Mouse (Mus musculus) cerebellum, adult 11 months (tissue): ENCODE results near the gene P2rx7.
A peak's percentile ranks its signal among the peaks of the same experiment; 100 is the strongest.

Experiments used
- DNase-seq: peaks from one replicate; pipeline ENCODE4 v3.0.0; 2022

P2rx7 gene

DNA sequence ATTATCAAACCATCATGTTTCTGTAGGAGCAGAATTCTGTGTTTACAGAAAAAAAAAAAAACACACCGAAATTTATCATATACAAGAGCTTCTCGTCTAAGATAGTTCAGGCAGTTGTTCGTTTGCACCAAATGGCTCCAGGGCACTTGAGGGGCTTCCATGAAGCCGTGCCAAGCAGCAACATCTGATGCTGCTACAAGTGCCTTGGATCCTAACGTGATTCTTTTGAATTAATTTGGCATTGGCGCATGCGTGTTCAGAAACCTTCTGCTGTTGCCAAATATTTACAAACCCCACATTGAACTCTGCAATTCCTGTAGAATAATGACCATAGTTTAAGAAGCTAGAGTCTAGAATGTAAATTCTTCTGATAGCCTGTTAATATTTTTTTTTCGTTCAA is 51.8 kb downstream of the P2rx7 start:
- DNase-seq: no peak

DNA sequence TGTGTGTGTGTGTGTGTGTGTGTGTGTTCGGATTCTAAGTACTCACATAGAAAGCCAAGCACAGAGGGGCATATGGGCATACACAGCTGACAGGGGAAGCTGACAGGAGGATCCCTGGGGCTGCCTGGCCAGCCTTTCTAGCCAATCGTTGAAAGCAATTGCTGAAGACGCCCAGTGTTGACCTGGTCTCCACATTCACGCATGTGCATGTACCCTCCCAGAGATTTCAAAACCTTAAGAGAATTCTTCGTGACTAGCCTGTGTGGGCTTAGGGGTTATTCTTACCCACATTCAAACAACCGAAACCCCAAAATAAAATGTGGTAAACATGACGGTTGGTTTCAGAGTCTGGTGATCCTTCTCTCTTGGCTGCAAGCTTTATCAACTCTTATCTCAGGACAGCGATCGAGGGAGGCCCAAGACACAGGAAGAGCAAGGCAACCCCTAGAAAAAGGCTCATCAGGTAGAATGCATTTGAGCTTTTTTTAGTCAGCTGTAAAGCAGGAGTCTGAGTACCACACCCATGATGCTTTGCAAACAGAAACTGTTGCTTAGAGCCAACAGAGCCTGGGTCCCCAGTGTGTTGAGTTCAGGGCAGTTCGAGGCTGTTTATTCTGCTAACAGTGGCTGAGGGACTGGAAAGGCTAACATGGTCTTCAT is 54.5 kb downstream of the P2rx7 start:
- no peak for DNase-seq

DNA sequence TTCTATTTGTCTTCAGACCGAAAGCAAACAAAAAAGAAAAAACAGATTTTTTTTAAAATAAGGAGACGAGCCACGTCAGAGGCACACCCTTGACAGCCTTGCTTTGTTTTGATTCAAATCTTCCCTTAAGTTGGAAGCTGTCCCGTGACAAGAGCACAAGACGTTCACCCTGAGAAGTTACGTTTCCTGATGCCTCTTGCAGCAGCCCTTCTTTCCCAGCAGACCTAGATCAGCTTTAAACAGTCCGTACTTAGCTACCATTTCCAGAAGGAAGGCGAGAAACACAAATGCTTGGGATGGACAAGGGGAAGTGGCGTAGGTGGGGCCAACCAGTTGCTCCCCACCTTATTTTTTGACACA is 55.0 kb downstream of the P2rx7 start:
- DNase-seq: no peak

DNA sequence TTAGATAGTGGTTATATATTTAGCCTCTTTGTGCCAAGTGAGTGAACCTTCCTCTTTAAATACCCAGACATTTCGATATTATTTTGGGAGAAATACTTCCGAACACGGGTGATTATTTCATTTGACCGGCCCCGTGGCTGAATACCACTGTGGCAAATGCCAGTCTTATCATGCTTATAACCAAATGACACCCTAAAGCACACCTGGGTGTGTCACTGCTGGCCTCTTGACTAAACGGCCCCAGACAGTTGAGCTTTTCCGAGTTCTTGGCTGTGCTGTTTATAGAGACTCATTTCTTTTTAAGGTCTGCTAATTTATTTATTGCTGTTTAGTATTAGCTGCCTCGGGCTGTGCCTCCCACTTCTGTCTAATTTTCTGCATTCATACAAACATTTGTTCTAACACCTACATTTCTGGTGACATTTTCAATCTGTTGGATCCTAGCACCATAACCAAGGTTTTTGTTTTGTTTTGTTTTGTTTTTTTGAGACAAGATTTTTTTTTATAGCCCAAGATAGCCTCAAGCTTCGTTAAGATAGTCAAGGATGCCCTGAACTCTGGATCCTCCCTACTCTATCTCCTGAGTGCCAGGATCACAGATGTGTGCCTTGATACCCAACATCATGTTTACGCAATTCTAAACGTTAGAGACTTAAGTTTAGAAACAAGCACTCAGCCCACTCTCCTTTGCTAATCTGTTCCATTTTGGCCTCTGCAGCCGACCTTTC is 56.6 kb downstream of the P2rx7 start:
- DNase-seq: no peak

DNA sequence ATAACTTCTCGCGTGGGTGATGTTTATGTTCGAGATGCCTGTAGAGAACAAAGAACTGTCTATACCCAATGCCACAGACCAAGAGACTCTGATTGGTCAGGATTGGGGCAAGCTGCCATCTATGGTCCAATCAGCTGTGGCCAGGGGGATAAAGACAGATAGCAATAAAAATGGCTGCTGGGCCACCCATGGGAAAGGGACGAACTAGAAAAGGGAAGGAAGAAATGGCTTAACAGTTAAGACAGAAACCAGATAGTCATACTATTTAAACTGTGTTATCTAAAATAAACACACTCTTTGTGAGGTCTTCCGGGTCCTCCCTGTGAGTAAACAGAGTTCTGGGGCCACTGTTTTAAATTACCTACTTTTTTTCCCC is 57.1 kb downstream of the P2rx7 start:
- no peak for DNase-seq

DNA sequence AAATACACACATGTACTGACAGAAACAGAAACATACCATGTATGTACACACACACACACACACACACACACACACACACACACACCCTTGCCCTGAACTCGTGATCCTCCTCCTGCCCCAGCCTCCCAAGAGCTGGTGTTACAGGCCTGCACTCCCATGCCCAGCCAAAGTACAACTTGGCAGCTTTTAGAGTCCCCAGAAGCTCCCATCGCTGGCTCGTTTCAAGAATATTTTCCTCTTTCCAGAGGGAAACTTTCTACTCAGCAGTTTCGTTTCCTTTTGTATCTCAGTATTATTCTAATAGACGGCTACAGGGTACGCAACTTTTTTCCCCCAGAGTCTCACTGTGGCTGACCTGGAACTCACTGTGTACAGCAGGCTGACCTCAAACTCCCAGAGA is 58.4 kb downstream of the P2rx7 start:
- no peak for DNase-seq

DNA sequence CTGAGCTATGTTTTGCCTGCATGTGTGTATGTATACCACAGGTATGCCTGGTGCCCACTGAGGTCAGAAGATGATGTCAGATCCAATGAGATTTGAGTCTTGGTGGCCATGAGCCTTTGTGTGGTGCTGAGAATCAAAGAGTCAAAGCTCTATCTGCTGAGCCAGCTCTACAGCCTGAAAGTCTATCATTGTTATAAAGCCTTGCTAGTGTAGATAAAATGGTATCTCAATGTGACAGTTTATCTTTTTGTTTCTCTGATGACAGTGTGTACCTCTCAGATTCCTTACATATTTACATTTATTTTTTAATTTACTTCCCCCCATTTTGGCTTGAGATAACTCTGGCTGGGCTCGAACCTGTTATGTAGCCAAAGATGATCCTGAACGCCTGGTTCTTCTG is 59.9 kb downstream of the P2rx7 start:
- no peak for DNase-seq

DNA sequence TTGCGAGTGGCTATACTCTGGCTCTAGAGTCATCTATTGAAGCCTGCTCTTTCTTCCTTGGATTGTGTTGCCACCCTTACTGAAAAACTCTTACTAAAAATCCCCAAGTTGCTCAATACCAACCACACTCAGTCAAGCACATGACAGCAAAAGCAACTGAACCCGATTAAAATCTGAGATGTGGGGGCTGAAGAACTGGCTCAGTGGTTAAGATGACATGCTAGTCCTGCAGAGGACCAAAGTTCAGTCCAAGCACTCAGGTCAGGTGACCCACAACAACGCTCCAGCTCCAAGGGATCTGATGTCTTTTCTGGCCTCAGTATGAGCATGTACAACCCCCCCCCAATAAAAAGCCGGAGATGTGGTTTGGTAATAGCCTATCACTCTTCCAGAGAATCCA is 60.9 kb downstream of the P2rx7 start:
- DNase-seq: no peak

DNA sequence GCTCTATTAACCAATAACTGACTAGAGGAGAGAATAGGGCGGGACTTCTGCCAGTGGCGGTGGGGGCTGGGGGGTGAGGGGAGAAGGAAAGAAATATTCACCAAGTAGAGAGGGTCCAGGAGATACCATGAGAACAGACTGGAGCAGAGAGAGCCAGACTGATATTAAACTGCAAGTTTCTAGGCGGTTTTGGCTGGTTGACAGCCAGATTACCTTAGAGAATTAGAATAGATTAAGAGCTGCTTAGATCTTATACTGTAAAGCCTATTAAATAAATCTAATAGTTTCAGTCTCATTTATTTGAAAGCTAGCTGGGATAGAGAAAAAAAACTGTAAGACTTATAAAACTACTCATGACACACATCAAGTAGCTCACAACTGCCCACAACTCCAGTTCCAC is 61.5 kb downstream of the P2rx7 start:
- no peak for DNase-seq

DNA sequence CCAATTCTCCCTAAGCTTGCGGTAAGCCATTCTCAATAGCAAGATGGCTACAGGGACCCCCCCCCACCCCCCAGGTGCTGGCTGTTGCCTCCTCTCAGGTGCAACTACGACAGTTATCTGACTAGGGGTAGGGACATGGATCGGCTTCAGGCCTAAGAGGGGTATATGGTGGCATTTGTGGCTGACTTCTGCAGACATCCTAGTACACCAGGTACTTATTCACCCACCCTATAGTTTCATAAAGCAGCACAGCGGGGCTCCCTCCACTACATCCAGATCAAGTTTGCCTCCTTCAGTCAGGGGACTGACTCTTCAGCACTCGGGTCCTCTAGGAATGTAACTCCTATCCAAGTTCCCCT is 63.2 kb downstream of the P2rx7 start:
- no peak for DNase-seq

DNA sequence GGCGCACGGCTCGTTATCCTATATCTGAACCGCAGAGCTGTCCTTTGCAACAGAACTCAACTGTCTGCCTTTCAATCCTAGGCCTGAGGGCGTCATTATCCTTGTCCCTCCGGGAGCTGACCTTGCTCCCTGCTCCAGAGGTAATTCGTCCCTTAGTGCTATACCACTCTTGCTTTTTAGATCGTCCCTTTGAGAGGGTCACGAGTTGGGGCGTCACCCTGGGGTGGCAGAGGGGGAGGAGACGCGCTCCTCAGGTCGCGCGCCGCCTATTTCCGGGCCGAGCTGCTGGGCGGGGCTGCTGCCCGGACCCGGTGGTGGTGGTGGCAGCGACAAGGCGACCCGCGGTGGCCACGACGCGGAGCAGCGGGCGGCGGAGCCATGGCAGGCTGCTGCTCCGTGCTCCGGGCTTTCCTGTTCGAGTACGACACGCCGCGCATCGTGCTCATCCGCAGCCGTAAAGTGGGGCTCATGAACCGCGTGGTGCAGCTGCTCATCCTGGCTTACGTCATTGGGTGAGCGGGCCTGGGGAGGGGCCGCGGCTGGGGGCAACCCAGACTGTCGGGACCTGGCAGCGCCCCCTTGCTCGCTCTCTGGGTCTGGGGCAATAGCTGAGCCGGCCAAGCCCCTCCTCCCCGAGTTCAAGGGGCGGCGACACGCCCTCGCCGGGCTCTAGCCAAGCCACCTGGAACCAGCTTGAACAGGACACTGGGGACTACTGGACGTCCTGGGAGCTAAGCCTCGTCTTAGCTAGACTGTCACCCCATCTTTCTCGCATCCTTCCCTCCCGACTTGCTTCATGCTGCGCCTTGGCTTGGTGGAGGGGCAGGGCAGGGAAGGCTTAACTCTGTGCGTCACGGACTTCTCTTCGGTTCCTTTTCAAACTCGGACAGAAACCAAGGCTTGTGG is 63.8 kb downstream of the P2rx7 start, which contains the start of gene P2rx4:
P2rx4 (plus strand) TSS at position 269 of the 906 bp plus-strand sequence.
- DNase-seq: peak; percentile 79

DNA sequence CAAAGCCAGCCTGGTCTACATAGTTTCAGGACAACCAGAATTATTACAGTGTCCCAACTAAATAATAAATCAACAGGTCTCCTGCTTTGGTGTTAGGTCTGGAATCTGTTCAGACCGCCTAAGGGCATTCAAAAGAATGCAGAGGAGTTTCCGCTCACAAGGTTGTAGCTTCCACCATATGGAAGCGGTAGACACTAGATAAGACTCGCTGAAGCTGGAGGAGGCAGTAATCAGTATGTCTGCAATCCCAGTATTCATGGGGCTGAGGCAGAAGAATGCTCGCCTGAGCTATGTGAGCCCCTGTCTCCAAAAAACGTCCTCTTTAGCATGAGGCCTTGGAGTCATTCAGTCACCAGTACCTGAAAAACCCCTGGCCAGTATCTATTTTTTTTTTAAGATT is 65.1 kb downstream of the P2rx7 start:
- DNase-seq: no peak

DNA sequence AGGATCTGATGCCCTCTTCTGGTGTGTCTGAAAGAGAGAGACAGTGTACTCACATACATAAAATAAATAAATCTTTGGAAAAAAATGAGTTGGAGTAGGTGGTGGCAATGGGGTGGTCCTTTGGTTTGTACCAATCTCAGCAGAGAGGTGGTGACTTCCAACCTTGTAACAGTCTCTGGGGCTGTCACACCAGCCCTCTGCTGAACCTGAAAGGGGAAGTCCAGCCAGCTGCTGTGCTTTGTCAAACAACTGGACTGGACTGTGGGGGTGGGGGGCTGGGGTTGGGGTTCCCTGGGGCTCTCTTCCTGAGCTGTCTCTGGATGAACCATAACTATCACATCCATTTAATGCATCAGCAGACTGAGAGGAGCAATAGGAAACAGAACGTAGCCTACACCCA is 72.0 kb downstream of the P2rx7 start:
- DNase-seq: no peak

DNA sequence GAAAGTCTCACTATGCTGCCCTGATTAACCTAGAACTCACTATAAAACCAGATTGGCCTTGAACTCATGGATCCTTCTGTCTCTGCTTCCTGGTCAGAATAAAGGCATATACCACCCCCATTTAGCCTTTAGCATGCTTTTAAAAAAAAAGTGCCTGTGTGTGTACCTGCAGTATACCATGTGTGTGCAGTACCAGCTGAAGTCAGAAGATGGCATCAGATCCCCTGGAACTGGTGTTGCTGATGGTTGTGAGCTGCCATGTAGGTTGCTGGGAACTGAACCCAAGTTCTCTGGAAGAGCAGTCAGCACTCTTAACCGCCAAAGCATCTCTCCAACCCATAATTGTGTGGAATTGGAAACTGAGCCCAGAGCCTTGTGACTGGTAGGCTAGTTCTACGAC is 73.1 kb downstream of the P2rx7 start:
- DNase-seq: no peak

DNA sequence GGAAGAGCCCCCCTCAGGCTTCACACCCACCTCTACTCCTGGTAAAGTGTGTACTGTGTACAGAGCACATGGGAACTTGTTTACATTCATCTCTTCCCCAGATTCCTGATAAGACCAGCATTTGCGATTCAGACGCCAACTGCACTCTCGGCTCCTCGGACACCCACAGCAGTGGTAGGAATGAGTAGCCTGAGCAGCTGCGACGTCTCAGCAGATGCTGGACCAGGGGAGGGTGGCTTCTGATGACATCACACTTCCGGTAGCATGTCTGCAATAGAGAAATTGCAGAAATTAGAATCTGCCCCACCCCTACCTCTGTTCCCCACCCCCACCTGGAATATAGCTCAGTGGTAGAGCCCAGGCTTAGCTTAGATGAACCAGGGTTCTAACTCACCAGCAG is 74.7 kb downstream of the P2rx7 start:
- no peak for DNase-seq

DNA sequence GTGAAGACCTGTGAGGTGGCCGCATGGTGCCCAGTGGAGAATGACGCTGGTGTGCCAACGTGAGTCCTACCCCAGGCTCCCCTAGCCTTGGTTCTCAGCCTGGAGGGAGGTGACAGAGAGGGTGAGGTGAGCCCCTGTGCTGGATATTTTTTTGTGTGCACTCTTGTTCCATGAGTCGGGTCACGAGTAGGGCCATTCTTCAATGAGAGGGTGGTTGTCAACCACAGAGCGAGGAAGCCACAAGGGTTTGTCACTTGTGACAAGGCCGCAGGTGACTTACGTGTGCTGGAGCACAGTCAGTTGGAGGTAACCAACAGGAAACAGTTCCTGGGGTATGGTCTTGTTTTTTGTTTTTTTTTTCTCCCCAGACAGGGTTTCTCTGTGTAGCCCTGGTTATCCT is 75.5 kb downstream of the P2rx7 start:
- DNase-seq: no peak

DNA sequence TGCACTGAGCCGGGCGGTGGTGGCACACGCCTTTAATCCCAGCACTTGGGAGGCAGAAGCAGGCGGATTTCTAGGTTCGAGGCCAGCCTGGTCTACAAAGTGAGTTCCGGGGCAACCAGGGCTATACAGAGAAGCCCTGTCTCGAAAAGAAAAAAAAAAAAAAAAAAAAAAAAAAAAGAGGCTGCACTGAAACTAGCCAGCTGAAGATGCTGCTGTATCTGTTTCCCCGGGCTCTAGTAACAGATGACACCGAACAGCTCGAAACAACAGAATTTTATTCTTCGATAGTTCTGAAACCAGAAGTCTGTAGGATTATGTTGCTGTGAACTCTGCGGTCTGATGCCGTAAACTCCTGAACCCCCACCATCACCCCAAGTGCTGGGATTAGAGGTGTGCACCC is 81.7 kb downstream of the P2rx7 start:
- no peak for DNase-seq

DNA sequence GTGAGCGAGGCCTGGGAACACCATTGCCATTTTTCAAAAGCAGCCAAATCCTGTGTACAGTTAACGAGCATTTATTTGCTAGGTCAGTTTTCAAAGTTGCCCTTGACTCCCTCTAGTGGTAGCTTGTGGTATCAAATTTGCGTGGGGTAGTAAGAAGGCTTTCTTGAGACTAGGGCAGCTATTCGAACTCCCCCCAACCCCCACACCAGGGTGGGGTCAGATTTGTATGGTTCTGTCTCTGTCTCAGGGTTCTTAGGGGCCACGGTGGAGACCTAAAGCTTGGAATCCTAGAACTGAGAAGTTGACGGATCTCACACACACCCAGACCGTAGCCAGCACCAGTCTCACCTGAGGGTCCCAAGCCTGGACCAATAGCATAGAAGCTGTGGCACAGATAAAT is 82.4 kb downstream of the P2rx7 start:
- DNase-seq: peak; percentile 78

DNA sequence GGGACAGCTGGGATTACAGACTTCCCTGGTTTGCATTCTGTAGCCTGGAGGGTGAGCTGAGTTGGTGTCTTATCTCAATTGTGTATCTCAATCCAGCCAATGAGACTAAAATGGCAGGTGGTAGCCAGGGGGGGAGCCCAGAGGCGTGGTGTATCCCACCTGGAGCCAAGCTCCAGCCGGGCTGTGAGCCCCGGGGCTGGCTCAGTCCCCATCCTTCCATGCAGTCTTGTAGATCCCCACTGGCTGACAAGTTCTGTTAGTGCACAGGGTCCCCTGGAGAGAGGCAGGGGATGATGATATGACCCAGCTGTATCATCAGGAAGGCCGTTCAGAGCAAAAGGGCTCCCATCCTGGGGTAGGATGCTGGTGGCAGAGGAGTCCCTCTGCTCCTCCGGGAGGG is 82.9 kb downstream of the P2rx7 start:
- no peak for DNase-seq

DNA sequence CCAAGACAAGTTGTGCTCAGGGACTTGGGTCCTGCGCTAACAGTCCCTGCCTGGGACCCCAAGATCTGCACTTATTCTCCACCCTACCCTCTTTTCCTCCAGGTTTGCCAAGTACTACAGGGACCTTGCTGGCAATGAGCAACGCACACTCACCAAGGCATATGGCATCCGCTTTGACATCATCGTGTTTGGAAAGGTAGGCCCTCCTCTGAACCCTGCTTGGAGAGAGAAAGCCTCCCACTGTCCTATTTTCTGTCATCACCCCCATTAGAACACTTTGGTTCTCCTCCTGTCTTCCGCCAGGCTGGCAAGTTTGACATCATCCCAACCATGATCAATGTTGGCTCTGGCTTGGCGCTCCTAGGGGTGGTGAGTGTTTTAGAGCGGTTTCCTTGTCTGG is 83.4 kb downstream of the P2rx7 start:
- no peak for DNase-seq

DNA sequence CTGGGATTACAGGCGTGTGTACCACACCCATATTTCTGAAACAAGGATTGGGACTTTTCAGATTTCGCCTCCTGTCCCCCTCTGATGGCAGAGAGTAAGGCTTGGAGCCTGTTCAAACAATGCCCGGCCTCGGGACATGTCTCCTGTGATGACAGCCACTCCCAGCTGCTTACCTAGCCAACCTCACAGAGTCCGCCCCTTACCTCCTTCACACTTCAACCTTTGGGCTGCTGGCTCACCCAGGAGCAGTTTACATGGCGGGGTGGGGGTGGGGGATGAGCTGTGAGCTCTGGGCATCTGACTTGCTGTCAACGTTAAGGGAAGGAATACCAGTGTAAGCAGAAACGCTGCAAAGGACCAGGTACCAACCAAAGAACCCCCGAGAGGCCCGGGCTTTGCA is 87.1 kb downstream of the P2rx7 start:
- no peak for DNase-seq

DNA sequence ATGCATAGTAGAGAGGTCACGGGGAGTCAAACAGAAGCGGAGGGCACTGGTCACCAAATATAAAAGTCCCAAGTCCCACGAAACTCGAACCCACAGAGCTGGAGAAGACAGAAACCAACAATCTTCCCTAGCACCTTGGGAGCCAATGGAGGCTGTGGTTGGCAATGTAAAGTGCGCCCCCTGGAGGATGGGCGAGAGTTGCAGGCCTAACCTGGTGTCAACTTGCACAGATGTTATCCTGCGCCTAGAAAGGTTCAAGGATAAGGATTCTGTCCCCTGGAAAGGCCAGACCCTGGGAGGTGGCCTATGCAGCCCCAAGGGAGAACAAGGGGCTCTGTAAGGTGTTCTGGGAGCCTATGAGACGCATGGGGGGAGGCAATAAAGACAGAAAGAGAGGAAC is 87.6 kb downstream of the P2rx7 start:
- DNase-seq: peak; percentile 46

DNA sequence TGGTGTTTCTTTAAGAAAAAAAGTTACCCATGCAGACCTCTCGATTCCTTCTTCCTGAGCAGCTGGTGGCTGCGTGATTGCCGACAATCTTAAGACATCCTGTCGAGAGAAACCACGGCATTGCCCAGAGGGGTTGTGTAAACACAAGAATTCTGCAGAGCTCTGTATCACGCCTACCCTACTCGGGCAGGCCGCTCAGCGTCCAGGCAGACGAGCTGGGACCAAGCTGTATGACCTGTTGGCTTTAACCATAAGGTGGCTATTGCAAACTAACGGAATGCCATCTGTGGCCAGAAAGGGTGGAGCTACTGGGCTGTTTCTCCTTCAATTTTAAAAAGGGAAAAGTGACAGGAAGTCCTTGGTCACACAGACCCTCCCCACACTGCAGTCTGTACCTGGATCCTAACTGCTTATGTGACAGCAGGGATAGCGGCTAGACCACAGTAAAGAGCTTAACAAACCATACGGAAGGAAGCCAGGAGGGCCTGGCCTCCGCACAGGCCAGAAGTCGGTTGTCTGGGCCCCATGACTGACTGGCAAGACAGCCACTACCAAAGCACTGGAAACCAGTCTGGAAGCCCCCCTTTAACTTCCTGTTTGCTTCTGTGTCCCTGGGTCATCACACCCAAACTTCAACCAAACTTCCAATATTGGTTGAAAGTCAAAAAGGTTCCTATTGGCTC is 88.4 kb downstream of the P2rx7 start:
- no peak for DNase-seq

DNA sequence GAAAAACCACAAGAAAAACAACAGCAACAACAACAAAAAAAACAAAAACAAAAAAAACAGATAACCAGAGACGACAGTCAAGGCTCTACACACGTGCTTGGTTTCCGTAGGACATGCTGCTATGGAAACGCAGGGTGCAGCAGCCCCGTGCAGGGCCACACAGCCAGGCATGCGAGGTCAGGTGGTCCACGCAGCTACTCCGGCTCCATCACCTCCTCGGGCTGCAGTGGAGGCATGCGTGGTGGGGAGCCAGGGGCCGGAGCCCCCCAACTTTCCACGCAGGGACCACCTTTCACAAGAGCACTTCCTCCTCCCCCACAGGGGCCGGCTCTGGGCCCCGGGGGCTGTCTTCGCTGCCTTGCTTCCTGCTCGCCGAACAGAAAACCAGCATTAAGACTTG is 90.2 kb downstream of the P2rx7 start:
- no peak for DNase-seq
